Mouse (Mus musculus) gastrocnemius, postnatal 4 days (tissue): ENCODE results near the gene Sez6l. TPM values are rescaled to one million over a fixed set of nuclear protein-coding genes. Genes with fewer than 3 reads are reported as not detected.

ENCODE experiments used
- DNase-seq, 2 experiments: peaks; one replicate each; pipeline ENCODE4 v3.0.0; 2021 to 2022; ENCODE audit warnings: low spot score in 2 of 2, mixed read lengths in 2 of 2
- total RNA-seq, 2 experiments: library from RNA; stranded (reverse); gene quantifications; 2 replicates each; pipeline ENCODE4 v1.2.3; 2021

The Sez6l gene
- total RNA-seq, 2 experiments from 2014 or later: 0.44 to 0.52 TPM

- DNase-seq: no peak
These were observed 42.8 kb downstream of the Sez6l start for GRCm38 (mm10) chr5:112534146-112534545.

- DNase-seq: no peak
These were observed 43.5 kb downstream of the Sez6l start for GRCm38 (mm10) chr5:112533312-112534075.

- no peak for DNase-seq
These were observed 44.1 kb downstream of the Sez6l start for GRCm38 (mm10) chr5:112532894-112533293.

- DNase-seq: no peak
These were observed 44.8 kb downstream of the Sez6l start for GRCm38 (mm10) chr5:112532210-112532609.

- no peak for DNase-seq
These were observed 45.9 kb downstream of the Sez6l start for GRCm38 (mm10) chr5:112531111-112531510.

GRCm38 (mm10) chr5:112526936-112527335 is 50.0 kb downstream of the Sez6l start:
- DNase-seq: no peak

- no peak for DNase-seq
These were observed 50.5 kb downstream of the Sez6l start for GRCm38 (mm10) chr5:112526435-112526834.

- DNase-seq: no peak
These were observed 51.0 kb downstream of the Sez6l start for GRCm38 (mm10) chr5:112525980-112526379.

- no peak for DNase-seq
These were observed 51.7 kb downstream of the Sez6l start for GRCm38 (mm10) chr5:112525271-112525670.

- DNase-seq: no peak
These were observed 53.2 kb downstream of the Sez6l start for GRCm38 (mm10) chr5:112523796-112524195.

GRCm38 (mm10) chr5:112523331-112523730 is 53.7 kb downstream of the Sez6l start:
- no peak for DNase-seq

GRCm38 (mm10) chr5:112521703-112522527 is 55.1 kb downstream of the Sez6l start:
- DNase-seq: no peak

- no peak for DNase-seq
These were observed 55.9 kb downstream of the Sez6l start for GRCm38 (mm10) chr5:112520826-112521702.

- DNase-seq: no peak
These were observed 58.2 kb downstream of the Sez6l start for GRCm38 (mm10) chr5:112518773-112519172.

- no peak for DNase-seq
These were observed 59.5 kb downstream of the Sez6l start for GRCm38 (mm10) chr5:112517454-112517853.

GRCm38 (mm10) chr5:112516527-112516926 is 60.5 kb downstream of the Sez6l start:
- DNase-seq: no peak

GRCm38 (mm10) chr5:112510351-112510750 is 66.6 kb downstream of the Sez6l start:
- no peak for DNase-seq

- DNase-seq: no peak
These were observed 67.1 kb downstream of the Sez6l start for GRCm38 (mm10) chr5:112509916-112510315.

- DNase-seq: no peak
These were observed 71.4 kb downstream of the Sez6l start for GRCm38 (mm10) chr5:112505595-112505994.

- DNase-seq: no peak
These were observed 75.6 kb downstream of the Sez6l start for GRCm38 (mm10) chr5:112501384-112501783.
